26 mouse cellular contexts compared by ENCODE assay signal in the genomic region with DNA sequence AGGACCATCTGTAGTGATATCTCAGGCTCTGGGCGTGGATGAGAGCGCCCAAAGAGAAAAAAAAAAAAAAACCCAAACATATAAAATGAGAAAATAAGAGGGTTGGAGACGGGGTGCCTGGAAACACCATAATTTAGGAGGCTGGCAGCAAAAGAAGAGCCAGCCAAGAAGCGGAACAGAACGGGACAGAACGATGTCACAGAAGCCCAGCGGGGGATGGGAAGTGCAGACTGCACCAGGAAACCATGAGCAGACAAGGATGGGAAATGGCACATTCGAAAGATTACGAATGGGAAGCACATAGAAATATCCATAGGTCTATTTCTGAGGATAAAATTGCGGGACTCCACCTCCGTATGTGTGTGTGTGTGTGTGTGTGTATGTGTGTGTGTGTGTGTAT. TPM values are rescaled to one million over a fixed set of nuclear protein-coding genes. Genes with fewer than 3 reads are reported as not detected.
DNase-seq lines count a peak whose midpoint lies in the region; ATAC-seq and TF ChIP-seq lines count a peak whose summit lies in the region.
"Had no signal": no experiment of that assay in that cellular context is flagged by ENCODE, and none has a peak within 500 bp of the region (broad histone marks: within the 10 kb centered on the region; RNA-seq: fewer than 3 reads in every experiment).

No protein-coding gene starts in this region.

- no peak for TF ChIP-seq CTCF in liver, postnatal 0 days (IDR thresholded peaks at IDR 0.05; ENCODE audit: low read depth)

- H3K27me3 ChIP-seq in heart, embryonic 12.5 days (replicated peaks): no peaks in the 10 kb centered on the region
- H3K27me3 ChIP-seq in liver, postnatal 0 days (ENCODE audit: insufficient read depth, low read length): no peaks in the 10 kb centered on the region
- H3K27me3 ChIP-seq: embryonic facial prominence, embryonic 12.5 days; embryonic facial prominence, embryonic 15.5 days; forebrain, embryonic 12.5 days; forebrain, embryonic 15.5 days; heart, embryonic 15.5 days had no signal

- ATAC-seq in heart, embryonic 12.5 days (ENCODE audit: insufficient number of reproducible peaks, low FRiP score): no peak
- ATAC-seq in liver, postnatal 0 days: no peak
- ATAC-seq: CD4-positive, CD25-positive, alpha-beta regulatory T cell, adult 4 months; forebrain, embryonic 15.5 days; hindbrain, embryonic 16.5 days had no signal

- H3K4me1 ChIP-seq in heart, embryonic 12.5 days (replicated peaks): peaks cover 15% of the 10 kb centered on the region
- H3K4me1 ChIP-seq in liver, postnatal 0 days (ENCODE audit: insufficient read depth): peaks cover 21% of the 10 kb centered on the region
- H3K4me1 ChIP-seq: forebrain, embryonic 12.5 days had no signal

- no peaks in the 10 kb centered on the region for H3K9me3 ChIP-seq in heart, embryonic 12.5 days (replicated peaks)
- H3K9me3 ChIP-seq in liver, postnatal 0 days (ENCODE audit: low read length): 0 out of 2 replicates have a peak, but pooled peaks cover 4% of the 10 kb centered on the region
- H3K9me3 ChIP-seq: embryonic facial prominence, embryonic 15.5 days; forebrain, embryonic 15.5 days; hindbrain, embryonic 13.5 days had no signal

- no peak overlapping the region for H3K4me2 ChIP-seq in heart, embryonic 12.5 days
- H3K4me2 ChIP-seq in liver, postnatal 0 days (ENCODE audit: low read depth, low read length): no peak overlapping the region
- H3K4me2 ChIP-seq: embryonic facial prominence, embryonic 12.5 days; embryonic facial prominence, embryonic 15.5 days; forebrain, embryonic 12.5 days; forebrain, embryonic 15.5 days; heart, embryonic 11.5 days; heart, embryonic 15.5 days; hindbrain, embryonic 13.5 days had no signal

- peak; percentile 81 for DNase-seq in heart, adult 11 months
- DNase-seq in right cerebral cortex, postnatal 10 days (ENCODE audit: low spot score in 2 of 2): peak; percentile 38 to 56
- no peak for DNase-seq in right cerebral cortex, postnatal 36 days (ENCODE audit: low spot score in 2 of 2)
- DNase-seq in testis, postnatal 10 days (ENCODE audit: low spot score): peak; percentile 47
- no peak for DNase-seq in testis, postnatal 14 days (ENCODE audit: low spot score)
- DNase-seq in layer of hippocampus, adult 9-11 months: peak; percentile 41
- DNase-seq in liver, postnatal 0 days: no peak
- DNase-seq: adrenal gland, adult 2 months; adrenal gland, postnatal 14 days; cerebellum, adult 11-12 months; cerebellum, adult 8-10 months; gastrocnemius, postnatal 10 days; gastrocnemius, postnatal 36 days; heart, postnatal 10 days; heart, postnatal 36 days had no signal

- 78% methylated on average over 11 of the region's 11 CpGs for WGBS in heart, embryonic 12.5 days
- WGBS in liver, postnatal 0 days (ENCODE audit: insufficient replicate concordance): 75% methylated on average over 11 of the region's 11 CpGs

- TF ChIP-seq EP300 in liver, postnatal 0 days (IDR thresholded peaks at IDR 0.05; ENCODE audit: low read depth): no peak

- H3K36me3 ChIP-seq in heart, embryonic 12.5 days: no peaks in the 10 kb centered on the region
- peaks cover 8% of the 10 kb centered on the region; the same call in 1 of the 2 replicates for H3K36me3 ChIP-seq in liver, postnatal 0 days (replicated peaks; ENCODE audit: insufficient read depth, low read length)
- H3K36me3 ChIP-seq: embryonic facial prominence, embryonic 12.5 days; embryonic facial prominence, embryonic 15.5 days; forebrain, embryonic 12.5 days; forebrain, embryonic 15.5 days; heart, embryonic 15.5 days; hindbrain, embryonic 13.5 days had no signal

- no peak overlapping the region for H3K27ac ChIP-seq in heart, embryonic 12.5 days (ENCODE audit: poor library complexity, severe bottlenecking)
- no peak overlapping the region for H3K27ac ChIP-seq in liver, postnatal 0 days (ENCODE audit: low read depth)
- H3K27ac ChIP-seq: embryonic facial prominence, embryonic 12.5 days; embryonic facial prominence, embryonic 15.5 days; forebrain, embryonic 12.5 days; forebrain, embryonic 15.5 days; heart, embryonic 15.5 days; hindbrain, embryonic 10.5 days; hindbrain, embryonic 13.5 days had no signal

- no peak overlapping the region for H3K9ac ChIP-seq in heart, embryonic 12.5 days
- H3K9ac ChIP-seq in liver, postnatal 0 days (replicated peaks): no peak overlapping the region
- H3K9ac ChIP-seq: embryonic facial prominence, embryonic 12.5 days; embryonic facial prominence, embryonic 15.5 days; forebrain, embryonic 12.5 days; forebrain, embryonic 15.5 days; heart, embryonic 15.5 days; hindbrain, embryonic 13.5 days had no signal

- no peak overlapping the region for H3K4me3 ChIP-seq in heart, embryonic 12.5 days
- no peak overlapping the region for H3K4me3 ChIP-seq in liver, postnatal 0 days (ENCODE audit: low read depth, low read length)
- H3K4me3 ChIP-seq: embryonic facial prominence, embryonic 12.5 days; embryonic facial prominence, embryonic 15.5 days; forebrain, embryonic 12.5 days; forebrain, embryonic 15.5 days; heart, embryonic 15.5 days; hindbrain, embryonic 10.5 days; hindbrain, embryonic 13.5 days had no signal

RNA-seq across cellular contexts. Expression of gene Irf2, which starts 4.0 kb away (rescaled TPM):
- polyA plus RNA-seq in heart, embryonic 12.5 days (2016; fragmentation: Nextera tagmentation; extraction: Ambion mirVana): 12.5 and 14.9 TPM in 2 replicates
- 23.1 and 24.3 TPM in 2 replicates for polyA plus RNA-seq in liver, postnatal 0 days (2015; fragmentation: Nextera tagmentation; extraction: Ambion mirVana)

Comparison
In these comparisons a context has a peak if more than half of its experiments do, and no peak if none do; other contexts are left out.
1. DNase-seq: peak in heart, adult 11 months (single experiment), right cerebral cortex, postnatal 10 days (2 of 2), testis, postnatal 10 days (single experiment) and layer of hippocampus, adult 9-11 months (single experiment); none in right cerebral cortex, postnatal 36 days (0 of 2), testis, postnatal 14 days (single experiment) and liver, postnatal 0 days (single experiment).